Mouse (Mus musculus) MEL (cell line): ENCODE results near the gene Focad.

Experiments used
- TBP ChIP-seq: IDR thresholded peaks from 2 replicates; pipeline ENCODE4 v1.8.0; 2011; ENCODE audit warnings: low read depth, low read length, improper control_type of control experiment
- ZC3H11A ChIP-seq: IDR thresholded peaks from 2 replicates; pipeline ENCODE4 v1.6.1; 2012; ENCODE audit warnings: low read depth, mild to moderate bottlenecking, inconsistent platforms, low read length, improper control_type of control experiment

GRCm38 (mm10) chr4:88345065-88345464 is 250.6 kb downstream of the Focad start:
- no peak for TF ChIP-seq ZC3H11A
- no peak for TF ChIP-seq TBP
